Mouse (Mus musculus) left cerebral cortex, adult 8-10 months (tissue): Measurements from ENCODE around the gene Olfr31. TPM values are rescaled to one million over a fixed set of nuclear protein-coding genes. Genes with fewer than 3 reads are reported as not detected.

Experiments
- DNase-seq, 2 experiments: peaks; one replicate each; pipeline ENCODE4 v3.0.0; 2022; ENCODE audit warnings: low spot score in 2 of 2
- total RNA-seq, 4 experiments: library from RNA; stranded (reverse); gene quantifications; 2 replicates each; pipeline ENCODE4 v1.2.4; 2022

Gene Olfr31
- total RNA-seq, 4 experiments from 2014 or later: not detected

DNA sequence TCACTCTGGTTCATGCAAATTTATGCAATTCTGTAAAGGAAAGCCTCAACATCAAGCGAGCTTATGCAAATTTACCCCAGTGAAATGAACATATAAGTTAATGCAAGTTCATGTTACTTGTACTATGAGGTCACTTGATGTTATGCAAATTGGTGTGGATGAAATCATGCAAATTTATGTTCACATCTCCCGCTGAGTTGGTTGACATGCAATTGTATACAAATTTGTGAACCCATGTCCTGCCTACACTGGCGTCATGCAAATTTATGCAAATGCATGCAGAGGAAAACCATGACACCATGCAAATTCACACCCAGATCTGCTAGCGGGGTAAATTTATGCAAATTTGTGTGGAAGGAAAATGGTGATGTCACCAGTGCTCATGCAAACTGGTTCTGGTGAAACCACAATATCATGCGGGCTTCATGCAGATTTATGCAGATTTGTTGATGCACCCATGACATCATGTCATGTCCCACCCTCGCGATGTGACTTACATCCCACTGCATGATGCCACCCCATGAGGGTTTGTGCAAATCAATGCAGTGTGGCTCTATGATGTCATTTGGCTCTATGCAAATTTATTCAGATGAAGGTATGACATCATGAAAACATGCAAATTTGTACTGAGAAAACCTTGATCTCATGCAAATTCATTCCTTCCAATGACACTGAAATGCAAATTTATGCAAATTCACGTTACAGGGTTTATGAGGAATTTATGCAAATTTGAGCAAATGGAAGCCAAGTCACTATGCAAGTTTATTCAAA lies 31.3 kb downstream of the Olfr31 start:
- DNase-seq: peak in 1 of 2 experiments; percentile 11

DNA sequence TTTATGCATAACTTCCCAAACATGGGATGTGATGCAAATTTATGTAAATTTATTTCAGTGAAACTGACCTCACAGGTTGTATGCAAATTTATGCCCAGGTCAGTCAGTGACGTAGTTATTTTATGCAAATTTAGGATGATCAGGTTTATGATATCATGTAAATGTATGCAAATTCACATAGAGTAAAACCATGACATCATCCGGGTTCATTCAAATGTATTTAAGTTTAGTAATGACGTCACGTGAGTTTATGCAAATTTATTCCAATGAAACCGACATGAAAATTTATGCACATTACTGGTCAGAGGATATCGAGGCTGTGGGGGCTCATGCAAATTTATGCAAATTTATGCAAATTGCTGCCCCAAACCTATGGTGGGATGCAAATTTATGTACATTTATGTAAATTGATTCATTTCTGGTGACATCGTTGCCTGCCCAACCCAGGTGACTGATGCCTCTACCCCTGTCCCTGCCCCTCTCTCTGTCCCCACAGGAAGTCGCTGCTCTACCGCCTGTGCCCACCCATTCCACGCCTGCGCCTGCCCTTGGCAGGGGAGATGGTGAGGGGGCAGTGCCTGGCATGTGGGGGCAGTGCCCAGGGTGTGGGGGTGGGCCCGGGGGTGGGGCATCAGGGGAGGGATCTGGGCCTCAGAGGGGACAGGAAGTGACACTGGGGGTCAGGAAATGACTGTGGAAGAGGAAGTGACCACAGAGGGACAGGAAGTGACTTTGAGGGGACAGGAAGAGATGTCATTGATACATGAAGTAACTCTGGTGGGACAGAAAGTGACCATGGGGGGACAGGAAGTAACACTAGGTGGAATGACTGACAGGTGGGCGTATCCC lies 32.1 kb downstream of the Olfr31 start:
- DNase-seq: no peak

DNA sequence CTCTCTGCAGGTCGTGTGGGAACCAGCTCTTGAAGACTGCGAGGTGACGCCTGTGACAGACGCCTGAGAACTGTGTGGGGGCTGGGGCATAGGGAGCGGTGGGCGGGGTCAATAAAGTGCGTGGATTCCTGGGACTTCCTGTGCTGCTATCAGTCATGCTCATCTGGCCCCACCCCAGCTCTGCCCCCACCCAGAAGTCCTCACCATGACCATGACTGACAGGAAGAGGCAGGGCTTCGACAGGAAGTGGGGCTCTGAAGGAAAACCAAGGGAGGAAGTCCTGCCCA lies 32.7 kb downstream of the Olfr31 start:
- no peak for DNase-seq

Other genes starting within 250 kb of the Olfr31 start
- 100 to 1,000 TPM in 3 of 4 experiments, 10 to 100 TPM in 1; 99.6 to 113 (median 101) TPM for gene Psmd6, start 201.8 kb upstream of the Olfr31 start, total RNA-seq
- not detected for gene Olfr720, start 136.0 kb upstream of the Olfr31 start, total RNA-seq
- 1 to 10 TPM; 2.9 to 7.3 (median 4.9) TPM for gene Il3ra, start 23.4 kb downstream of the Olfr31 start, total RNA-seq
- not detected for gene Olfr721-ps1, start 78.5 kb downstream of the Olfr31 start, total RNA-seq